Mouse (Mus musculus) liver, embryonic 14.5 days (tissue): ENCODE measurements around the gene Ar. TPM values are rescaled to one million over a fixed set of nuclear protein-coding genes. Genes with fewer than 3 reads are reported as not detected.

Experiments
- ATAC-seq: fragments of 200-750 bp; cut with Nextera tagmentation; 2 replicates; pipeline ENCODE4 v1.8.0; 2017; ENCODE audit warnings: moderate number of reproducible peaks, mild to moderate bottlenecking, moderate library complexity; ENCODE audit not compliant: insufficient read depth
- DNase-seq, 3 experiments: peaks; one replicate each; pipeline ENCODE4 v3.0.0-alpha.2; 2012 to 2013; ENCODE audit warnings: low read depth in 3 of 3, low spot score in 3 of 3
- H3K27ac ChIP-seq: fragments of 300-500 bp; sonication (generic); 2 replicates; pipeline ENCODE4 v1.5.1; 2014; ENCODE audit warnings: moderate library complexity, mild to moderate bottlenecking, control low read depth, inconsistent platforms
- H3K27me3 ChIP-seq: fragments of 300-500 bp; sonication (generic); 2 replicates; pipeline ENCODE4 v1.6.1; 2014; ENCODE audit warnings: mild to moderate bottlenecking, low read length, moderate library complexity; ENCODE audit not compliant: control insufficient read depth, insufficient read depth
- H3K36me3 ChIP-seq: fragments of 300-500 bp; sonication (generic); replicated peaks from 2 replicates; pipeline ENCODE4 v1.6.1; 2014; ENCODE audit warnings: low read depth; ENCODE audit not compliant: control insufficient read depth, insufficient read depth
- H3K4me1 ChIP-seq, 2 experiments: fragments of 200-500 bp in 1 of 2; fragments of 300-500 bp in 1 of 2; sonication (generic) in 1 of 2; replicated peaks; 2 replicates each; pipeline ENCODE4 v1.6.1; 2012 to 2014; ENCODE audit warnings: antibody characterized with exemption in 1 of 2, inconsistent platforms in 1 of 2, low read length in 1 of 2; ENCODE audit not compliant: control insufficient read depth in 2 of 2, insufficient read depth in 2 of 2
- H3K4me2 ChIP-seq: fragments of 300-500 bp; sonication (generic); 2 replicates; pipeline ENCODE4 v1.6.1; 2014; ENCODE audit warnings: low read depth, mild to moderate bottlenecking, control low read depth, moderate library complexity
- H3K4me3 ChIP-seq, 2 experiments: fragments of 200-500 bp in 1 of 2; fragments of 300-500 bp in 1 of 2; sonication (generic) in 1 of 2; 2 replicates each; pipeline ENCODE4 v1.5.1; 2012 to 2014; ENCODE audit warnings: low read depth in 2 of 2, low read length in 2 of 2, mild to moderate bottlenecking in 2 of 2, control low read depth in 1 of 2, inconsistent platforms in 1 of 2, moderate library complexity in 1 of 2; ENCODE audit not compliant: insufficient read depth in 1 of 2
- H3K9ac ChIP-seq: fragments of 300-500 bp; sonication (generic); replicated peaks from 2 replicates; pipeline ENCODE4 v1.6.1; 2014; ENCODE audit warnings: mild to moderate bottlenecking, control low read depth, moderate library complexity
- H3K9me3 ChIP-seq: fragments of 300-500 bp; sonication (generic); 2 replicates; pipeline ENCODE4 v1.6.1; 2016; ENCODE audit warnings: low read length, mixed read lengths; ENCODE audit not compliant: control insufficient read depth
- CTCF ChIP-seq: IDR thresholded peaks from 2 replicates; pipeline ENCODE4 v1.5.1; 2016; ENCODE audit warnings: antibody characterized with exemption, low read depth, control low read depth
- EP300 ChIP-seq: IDR thresholded peaks from 2 replicates; pipeline ENCODE4 v1.6.1; 2016; ENCODE audit warnings: antibody characterized with exemption, low read depth
- WGBS: fragments of 180-500 bp; shearing (Covaris S2); extraction: QIAGEN DNeasy Blood & Tissue Kit; methylation state at CpG from one replicate; pipeline ENCODE4 v1.1.7; 2014; ENCODE audit not compliant: insufficient replicate concordance; 5-methylcytosine and 5-hydroxymethylcytosine counted together
- polyA plus RNA-seq, 2 experiments: library from polyadenylated mRNA; depleted of rRNA in 1 of 2; stranded (reverse) in 1 of 2; unstranded in 1 of 2; fragments of >200 nt; fragmentation: Nextera tagmentation in 1 of 2; extraction: Ambion mirVana in 1 of 2; gene quantifications; 2 replicates each; pipeline versions ENCODE4 v1.2.1 to v1.2.3; 2012 to 2014

Ar gene
- polyA plus RNA-seq, 2 experiments: not detected

DNA sequence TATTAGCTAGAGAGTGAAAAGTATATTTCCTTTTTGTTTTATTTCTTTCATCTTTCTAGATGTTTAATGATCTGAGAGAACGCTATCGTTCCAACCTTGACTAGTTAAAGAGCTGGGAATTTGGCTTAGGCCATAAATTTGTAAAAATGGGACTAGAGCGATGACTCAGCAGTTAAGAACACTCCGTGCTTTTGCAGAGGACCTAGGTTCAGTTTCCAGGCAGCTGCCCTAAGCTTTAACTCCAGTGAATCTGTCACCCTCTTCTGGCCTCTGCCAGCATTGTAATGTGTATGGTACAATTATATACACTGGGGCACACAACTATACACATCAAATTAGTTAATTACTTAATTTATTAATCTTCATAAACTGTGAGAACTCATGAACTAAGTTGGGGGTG lies 58.6 kb downstream of the Ar start:
- no peak for TF ChIP-seq CTCF
- no peaks in the 10 kb centered on the region for H3K9me3 ChIP-seq
- H3K36me3 ChIP-seq: no peaks in the 10 kb centered on the region
- H3K9ac ChIP-seq: no peak overlapping the region
- no peaks in the 10 kb centered on the region for H3K4me1 ChIP-seq
- no peak overlapping the region for H3K4me2 ChIP-seq
- ATAC-seq (no peak), DNase-seq (no peak)
- no peak overlapping the region for H3K4me3 ChIP-seq
- no peak overlapping the region for H3K27ac ChIP-seq
- 65% methylated on average over 4 of the region's 4 CpGs for WGBS
- H3K27me3 ChIP-seq: no peaks in the 10 kb centered on the region

DNA sequence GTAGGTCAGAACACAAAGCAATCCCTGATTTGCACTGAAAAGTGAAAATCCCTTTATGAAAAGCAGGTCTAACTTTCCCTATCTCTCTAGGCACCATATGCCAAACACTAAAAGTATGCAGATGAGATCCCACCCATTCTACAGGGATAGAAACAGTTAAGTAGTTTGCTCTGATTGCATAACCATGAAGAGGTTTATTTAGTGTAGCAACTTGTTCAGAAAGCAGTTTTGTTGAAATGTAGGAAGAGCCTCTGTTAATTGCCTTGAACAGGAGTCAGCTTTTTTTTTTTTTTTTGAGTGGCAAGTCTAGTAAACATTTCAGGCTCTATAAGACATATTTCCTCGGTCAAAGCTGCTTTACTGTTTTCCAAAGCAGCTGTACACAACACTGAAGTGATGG lies 67.5 kb downstream of the Ar start:
- Histone ChIP-seq H3K4me2 (no peak overlapping the region), H3K9me3 (no peaks in the 10 kb centered on the region), H3K27me3 (no peaks in the 10 kb centered on the region), H3K4me3 (no peak overlapping the region), H3K9ac (no peak overlapping the region), H3K27ac (no peak overlapping the region), H3K4me1 (no peaks in the 10 kb centered on the region), H3K36me3 (no peaks in the 10 kb centered on the region)
- ATAC-seq (no peak), DNase-seq (no peak)
- WGBS: 38% methylated on average over 1 of the region's 1 CpGs
- TF ChIP-seq CTCF (no peak), EP300 (no peak)

DNA sequence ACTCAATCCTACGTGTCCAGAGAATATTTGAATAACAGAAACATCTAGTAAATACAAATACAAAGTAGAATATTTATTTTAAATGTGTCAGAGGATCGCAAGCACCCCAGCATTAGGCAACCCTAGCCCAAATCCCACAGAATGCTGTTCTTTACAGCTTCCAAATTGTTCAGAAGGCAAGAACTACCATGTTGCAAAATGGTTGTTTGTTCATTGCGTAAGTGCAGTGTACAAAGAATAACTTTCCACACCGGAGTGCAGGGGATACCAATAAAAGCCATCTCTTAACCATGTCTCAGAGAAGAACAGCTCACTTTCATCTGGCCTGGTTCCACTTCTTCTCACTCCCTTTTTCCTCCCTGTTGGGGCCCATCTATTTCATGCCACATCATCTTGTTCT lies 90.4 kb downstream of the Ar start:
- ATAC-seq: no peak
- TF ChIP-seq CTCF (no peak), EP300 (no peak)
- 53% methylated on average over 4 of the region's 4 CpGs for WGBS
- H3K36me3 ChIP-seq: no peaks in the 10 kb centered on the region
- no peaks in the 10 kb centered on the region for H3K9me3 ChIP-seq
- no peak overlapping the region for H3K9ac ChIP-seq
- no peak overlapping the region for H3K4me3 ChIP-seq
- no peak overlapping the region for H3K4me2 ChIP-seq
- no peaks in the 10 kb centered on the region for H3K4me1 ChIP-seq
- no peaks in the 10 kb centered on the region for H3K27me3 ChIP-seq
- no peak for DNase-seq
- no peak overlapping the region for H3K27ac ChIP-seq

DNA sequence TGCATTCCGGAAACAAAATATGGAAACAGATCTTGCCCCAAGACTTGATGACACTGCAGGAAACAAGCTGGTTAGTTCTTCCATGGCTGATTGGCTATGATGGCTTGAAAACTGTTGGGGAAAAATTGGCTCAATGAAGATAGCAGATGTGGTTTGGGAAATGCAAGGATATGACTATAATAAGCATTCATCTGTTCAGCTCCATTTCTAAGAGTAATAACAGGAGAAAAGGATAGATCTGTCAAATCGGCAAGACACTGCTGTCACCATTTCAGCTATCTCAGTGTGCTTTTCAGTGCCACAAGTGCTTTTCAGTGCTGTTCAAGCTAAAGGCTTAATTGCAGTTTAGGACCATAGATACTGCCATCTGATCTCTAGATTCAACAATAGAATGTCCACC lies 96.5 kb downstream of the Ar start:
- ATAC-seq: no peak
- 70% methylated on average over 2 of the region's 2 CpGs for WGBS
- TF ChIP-seq EP300 (no peak), CTCF (no peak)

DNA sequence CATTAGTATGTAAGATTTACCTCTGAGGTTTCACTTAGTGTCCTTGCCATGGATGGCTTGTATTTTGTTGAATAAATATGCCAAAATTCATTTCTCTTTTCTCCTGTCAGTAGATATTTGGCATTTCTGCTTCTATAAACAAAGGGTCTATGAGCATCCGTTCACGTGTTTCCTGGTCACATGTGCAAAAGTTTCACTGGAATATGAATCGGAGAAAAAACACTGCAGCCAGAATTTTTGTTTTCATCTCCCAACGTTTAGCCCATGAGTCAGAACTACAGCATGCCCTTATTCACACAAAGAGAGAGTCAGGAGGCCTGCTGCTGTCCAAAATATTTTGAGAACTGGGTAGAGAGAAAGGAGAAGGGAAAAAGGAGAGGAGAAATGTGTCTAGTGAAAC lies 99.8 kb downstream of the Ar start:
- Histone ChIP-seq H3K9me3 (no peaks in the 10 kb centered on the region), H3K27ac (no peak overlapping the region), H3K4me3 (no peak overlapping the region), H3K9ac (no peak overlapping the region), H3K27me3 (no peaks in the 10 kb centered on the region), H3K36me3 (no peaks in the 10 kb centered on the region), H3K4me2 (no peak overlapping the region), H3K4me1 (no peaks in the 10 kb centered on the region)
- WGBS: 58% methylated on average over 4 of the region's 4 CpGs
- TF ChIP-seq EP300: no peak
- TF ChIP-seq CTCF: no peak
- no peak for DNase-seq
- ATAC-seq: no peak

More for the DNA sequence above, 96.5 kb downstream of the Ar start:
- Histone ChIP-seq H3K27me3 (no peaks in the 10 kb centered on the region), H3K4me2 (no peak overlapping the region), H3K27ac (no peak overlapping the region), H3K4me3 (no peak overlapping the region), H3K4me1 (no peaks in the 10 kb centered on the region), H3K9me3 (no peaks in the 10 kb centered on the region), H3K9ac (no peak overlapping the region), H3K36me3 (no peaks in the 10 kb centered on the region)
- DNase-seq: no peak
